ENCODE assay signal across 19 mouse cellular contexts in the genomic region with DNA sequence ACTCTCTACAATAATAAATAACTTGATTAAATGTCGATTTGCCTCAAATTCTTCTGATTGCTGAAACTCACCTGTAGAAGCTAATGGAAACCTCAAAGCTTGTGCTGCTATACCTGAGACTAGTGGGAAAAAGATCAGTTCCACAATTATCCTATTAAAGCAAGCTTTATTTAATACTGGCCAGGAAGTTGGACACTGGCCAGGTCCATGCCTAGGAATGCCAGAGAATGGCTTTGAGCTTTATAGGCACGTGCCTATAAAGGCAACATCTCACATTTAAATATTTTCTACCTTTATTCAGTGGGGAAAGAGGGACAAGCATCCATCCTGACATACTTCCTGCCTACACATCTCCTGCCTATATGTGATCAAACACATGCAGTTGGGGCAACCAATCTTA.
"Had no signal": no experiment of that assay in that cellular context is flagged by ENCODE, and none has a peak within 500 bp of the region (broad histone marks: within the 10 kb centered on the region; RNA-seq: fewer than 3 reads in every experiment).

No protein-coding gene starts in this region.

- ATAC-seq: liver, postnatal 0 days had no signal

- H3K4me2 ChIP-seq: kidney, embryonic 15.5 days; limb, embryonic 12.5 days; limb, embryonic 15.5 days; liver, embryonic 11.5 days; lung, embryonic 15.5 days; midbrain, embryonic 11.5 days had no signal

- DNase-seq: kidney, adult 8-10 months; kidney, postnatal 25 days; layer of hippocampus, adult 9-11 months; liver, postnatal 0 days; lung, postnatal 14 days; lung, postnatal 4 days; midbrain, embryonic 14.5 days; thymus, adult 2 months; thymus, postnatal 14 days; thymus, postnatal 4 days had no signal

- H3K9ac ChIP-seq: kidney, embryonic 15.5 days; limb, embryonic 12.5 days; limb, embryonic 15.5 days; liver, embryonic 14.5 days; liver, postnatal 0 days; lung, embryonic 15.5 days had no signal

- H3K4me3 ChIP-seq: kidney, embryonic 15.5 days; layer of hippocampus, adult 2 months; left cerebral cortex, adult 2 months; limb, embryonic 12.5 days; limb, embryonic 15.5 days; lung, embryonic 15.5 days had no signal

- H3K27me3 ChIP-seq: kidney, embryonic 15.5 days; limb, embryonic 12.5 days; limb, embryonic 15.5 days; lung, embryonic 15.5 days had no signal

- H3K36me3 ChIP-seq: kidney, embryonic 15.5 days; limb, embryonic 12.5 days; limb, embryonic 15.5 days; lung, embryonic 15.5 days had no signal

- H3K27ac ChIP-seq: kidney, embryonic 15.5 days; layer of hippocampus, adult 2 months; left cerebral cortex, adult 2 months; limb, embryonic 12.5 days; limb, embryonic 15.5 days; liver, embryonic 14.5 days; lung, embryonic 15.5 days had no signal

- H3K4me1 ChIP-seq: limb, embryonic 12.5 days; limb, embryonic 15.5 days; lung, embryonic 15.5 days had no signal

- H3K9me3 ChIP-seq: kidney, embryonic 15.5 days; limb, embryonic 12.5 days; limb, embryonic 15.5 days; lung, embryonic 15.5 days had no signal
